Mouse (Mus musculus) megakaryocyte, embryonic 14.5 days (primary cell): ENCODE data around the gene Vmn1r9. TPM values are rescaled to one million over a fixed set of nuclear protein-coding genes. Genes with fewer than 3 reads are reported as not detected.
"Not testable (repeated sequence)": the region's sequence is repeated elsewhere in the genome, so short reads cannot be mapped to it uniquely, and the experiment has no call there.

Source experiments
- H3K27me3 ChIP-seq: replicated peaks from 2 replicates; pipeline ENCODE3; 2012; ENCODE audit warnings: inconsistent platforms
- H3K36me3 ChIP-seq: replicated peaks from 2 replicates; pipeline ENCODE3; 2012; ENCODE audit warnings: low read length, inconsistent platforms, mixed read lengths
- H3K4me1 ChIP-seq: 2 replicates; pipeline ENCODE4 v1.6.1; 2012; ENCODE audit warnings: inconsistent platforms
- H3K4me3 ChIP-seq: replicated peaks from 2 replicates; pipeline ENCODE3; 2012; ENCODE audit warnings: moderate library complexity, mild to moderate bottlenecking, inconsistent platforms
- H3K9me3 ChIP-seq: 2 replicates; pipeline ENCODE4 v1.6.1; 2012; ENCODE audit warnings: inconsistent platforms
- FLI1 ChIP-seq: IDR thresholded peaks from 2 replicates; pipeline ENCODE4 v1.6.1; 2012; ENCODE audit warnings: low read length, inconsistent platforms, mixed read lengths
- GATA1 ChIP-seq: IDR thresholded peaks from 3 replicates; pipeline ENCODE4 v1.6.1; 2012; ENCODE audit warnings: mixed read lengths, low read length, inconsistent platforms, borderline replicate concordance
- polyA plus RNA-seq: library from polyadenylated mRNA; stranded (reverse); fragments of >175 nt; gene quantifications from 2 replicates; pipeline ENCODE4 v1.2.3, GENCODE M21; 2012; ENCODE audit warnings: low replicate concordance; ENCODE audit not compliant: insufficient read depth

Gene Vmn1r9
- polyA plus RNA-seq, result not detected in 2 replicates

GRCm38 (mm10) chr6:57066487-57066886 lies at the start of gene Vmn1r9:
Vmn1r9 (plus strand) TSS chr6:57066787.
- Histone ChIP-seq H3K4me3 (no peak within 1 kb of the TSS), H3K36me3 (no peaks in the 10 kb centered on the region), H3K4me1 (no peaks in the 10 kb centered on the region), H3K27me3 (no peaks in the 10 kb centered on the region), H3K9me3 (no peaks in the 10 kb centered on the region)
- no peak for TF ChIP-seq FLI1

- not testable (repeated sequence) for H3K4me1 ChIP-seq, H3K4me3 ChIP-seq, H3K27me3 ChIP-seq, H3K36me3 ChIP-seq, H3K9me3 ChIP-seq
These were observed 41.4 kb upstream of the Vmn1r9 start, which contains the start of gene Vmn1r7 for GRCm38 (mm10) chr6:57025224-57025623. Vmn1r7 (minus strand) TSS chr6:57025324.

- no peaks in the 10 kb centered on the region for H3K4me1 ChIP-seq
- TF ChIP-seq GATA1, result no peak
These were observed 34.6 kb upstream of the Vmn1r9 start, which contains the start of gene Vmn1r8 for GRCm38 (mm10) chr6:57031984-57032383. Vmn1r8 (plus strand) TSS chr6:57032284.

GRCm38 (mm10) chr6:57034674-57035073 lies 31.9 kb upstream of the Vmn1r9 start:
- no peak for TF ChIP-seq GATA1
- no peak for TF ChIP-seq FLI1
- no peaks in the 10 kb centered on the region for H3K27me3 ChIP-seq
- H3K36me3 ChIP-seq, result no peaks in the 10 kb centered on the region
- no peak overlapping the region for H3K4me3 ChIP-seq
- no peaks in the 10 kb centered on the region for H3K4me1 ChIP-seq
- H3K9me3 ChIP-seq, result no peaks in the 10 kb centered on the region

More at GRCm38 (mm10) chr6:57031984-57032383, 34.6 kb upstream of the Vmn1r9 start, which contains the start of gene Vmn1r8:
- Histone ChIP-seq H3K27me3 (no peaks in the 10 kb centered on the region), H3K9me3 (peaks cover 3% of the 10 kb centered on the region; the same call in 1 of the 2 replicates), H3K36me3 (no peaks in the 10 kb centered on the region), H3K4me3 (no peak within 1 kb of the TSS)

GRCm38 (mm10) chr6:57063730-57064129 lies 2.9 kb upstream of the Vmn1r9 start:
- Histone ChIP-seq H3K27me3 (no peaks in the 10 kb centered on the region), H3K4me1 (no peaks in the 10 kb centered on the region), H3K4me3 (no peak overlapping the region), H3K9me3 (no peaks in the 10 kb centered on the region), H3K36me3 (no peaks in the 10 kb centered on the region)
- no peak for TF ChIP-seq FLI1
- TF ChIP-seq GATA1, result no peak

DNA sequence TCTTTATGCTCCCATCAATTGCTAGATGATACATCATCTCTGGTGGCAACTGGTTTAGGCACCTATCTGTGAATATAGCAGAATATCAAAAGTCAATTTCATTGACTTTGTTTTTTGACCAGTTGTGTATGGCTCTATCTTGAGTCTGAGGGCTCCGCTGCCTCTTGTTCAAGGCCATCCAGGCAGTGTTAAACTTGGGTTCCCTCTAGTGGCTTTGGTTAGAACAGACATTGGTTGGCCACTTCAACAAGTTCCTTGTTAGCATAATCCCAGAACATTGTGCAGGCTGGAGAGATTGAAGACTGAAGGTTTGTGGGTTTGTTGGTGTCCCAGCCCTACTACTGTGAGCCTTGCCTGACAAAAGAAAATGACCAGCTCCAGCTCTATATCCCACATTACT lies 39.8 kb downstream of the Vmn1r9 start:
- Histone ChIP-seq H3K9me3 (no peaks in the 10 kb centered on the region), H3K27me3 (no peaks in the 10 kb centered on the region), H3K36me3 (no peaks in the 10 kb centered on the region), H3K4me3 (no peak overlapping the region), H3K4me1 (no peaks in the 10 kb centered on the region)
- no peak for TF ChIP-seq GATA1
- TF ChIP-seq FLI1, result no peak

- H3K4me3 ChIP-seq, result no peak within 1 kb of the TSS
- no peaks in the 10 kb centered on the region for H3K9me3 ChIP-seq
- H3K4me1 ChIP-seq, result no peaks in the 10 kb centered on the region
- H3K36me3 ChIP-seq, result no peaks in the 10 kb centered on the region
- H3K27me3 ChIP-seq, result no peaks in the 10 kb centered on the region
- no peak for TF ChIP-seq FLI1
- TF ChIP-seq GATA1, result no peak
These were observed 42.6 kb downstream of the Vmn1r9 start, which contains the start of gene Vmn1r10 for GRCm38 (mm10) chr6:57109154-57109553. Vmn1r10 (plus strand) TSS chr6:57109454.

Other genes with a start within 250 kb of the Vmn1r9 start
- gene Fkbp9, start 234.7 kb upstream of the Vmn1r9 start, polyA plus RNA-seq, result 0.94 TPM in 1 of 2 replicates, not detected in the other
- gene Nt5c3, start 142.9 kb upstream of the Vmn1r9 start, polyA plus RNA-seq, result 96.8 and 108 TPM in 2 replicates
- not detected in 2 replicates for gene Vmn1r4, start 142.8 kb upstream of the Vmn1r9 start, polyA plus RNA-seq
- not detected in 2 replicates for gene Vmn1r5, start 96.5 kb upstream of the Vmn1r9 start, polyA plus RNA-seq
- not detected in 2 replicates for gene Vmn1r6, start 69.5 kb upstream of the Vmn1r9 start, polyA plus RNA-seq
- not detected in 2 replicates for gene Vmn1r7, start 41.5 kb upstream of the Vmn1r9 start, polyA plus RNA-seq
- gene Vmn1r8, start 34.5 kb upstream of the Vmn1r9 start, polyA plus RNA-seq, result not detected in 2 replicates
- not detected in 2 replicates for gene Vmn1r10, start 42.7 kb downstream of the Vmn1r9 start, polyA plus RNA-seq
- gene Vmn1r11, start 66.7 kb downstream of the Vmn1r9 start, polyA plus RNA-seq, result not detected in 2 replicates
- not detected in 2 replicates for gene Vmn1r12, start 90.1 kb downstream of the Vmn1r9 start, polyA plus RNA-seq
- not detected in 2 replicates for gene Vmn1r13, start 136.5 kb downstream of the Vmn1r9 start, polyA plus RNA-seq
- gene Vmn1r14, start 164.9 kb downstream of the Vmn1r9 start, polyA plus RNA-seq, result not detected in 2 replicates
- gene Vmn1r15, start 191.2 kb downstream of the Vmn1r9 start, polyA plus RNA-seq, result not detected in 2 replicates